Mouse (Mus musculus) layer of hippocampus, adult 18-20 months (tissue): ENCODE data around the gene Aspdh. TPM values are rescaled to one million over a fixed set of nuclear protein-coding genes. Genes with fewer than 3 reads are reported as not detected.

Experiments
- DNase-seq, 2 experiments: peaks; one replicate each; pipeline ENCODE4 v3.0.0; 2022; ENCODE audit warnings: low spot score in 2 of 2
- long read RNA-seq: library from polyadenylated mRNA; stranded (forward); transcript quantifications from one replicate; pipeline ENCODE4 v2.0.0, GENCODE M21; 2021
- total RNA-seq, 2 experiments: library from RNA; stranded (reverse); gene quantifications; 2 replicates each; pipeline ENCODE4 v1.2.3; 2021

Aspdh gene
- total RNA-seq, result 10 to 100 TPM; 13.0 TPM
- long read RNA-seq, partial matches to known transcripts, result 2 of 9 reads
- long read RNA-seq, other reads (novel, unspliced or antisense), result 3 of 9 reads

DNA sequence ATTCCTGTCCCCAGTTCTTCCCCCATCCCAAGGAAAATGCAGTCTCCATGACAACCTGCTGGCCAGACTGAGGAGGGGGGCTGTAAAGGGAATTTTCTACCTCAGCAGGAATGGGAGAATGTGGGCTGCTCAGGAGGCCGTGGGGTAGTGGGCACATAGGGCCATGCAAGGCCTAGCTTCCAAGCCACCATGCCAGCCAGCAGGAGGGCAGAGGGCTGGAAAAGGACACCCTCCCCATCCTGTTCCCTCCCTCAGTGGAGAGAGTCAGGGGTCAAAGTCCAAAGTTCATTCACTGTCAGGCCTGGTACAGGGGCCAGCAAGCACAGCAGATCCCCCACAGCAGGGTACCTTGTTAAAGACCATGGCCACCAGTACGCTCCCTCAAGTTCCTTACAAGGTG lies at the start of gene Aspdh:
Gene Aspdh, plus strand, starts transcription at position 281 of the 400 bp plus-strand sequence.
- DNase-seq, result no peak

DNA sequence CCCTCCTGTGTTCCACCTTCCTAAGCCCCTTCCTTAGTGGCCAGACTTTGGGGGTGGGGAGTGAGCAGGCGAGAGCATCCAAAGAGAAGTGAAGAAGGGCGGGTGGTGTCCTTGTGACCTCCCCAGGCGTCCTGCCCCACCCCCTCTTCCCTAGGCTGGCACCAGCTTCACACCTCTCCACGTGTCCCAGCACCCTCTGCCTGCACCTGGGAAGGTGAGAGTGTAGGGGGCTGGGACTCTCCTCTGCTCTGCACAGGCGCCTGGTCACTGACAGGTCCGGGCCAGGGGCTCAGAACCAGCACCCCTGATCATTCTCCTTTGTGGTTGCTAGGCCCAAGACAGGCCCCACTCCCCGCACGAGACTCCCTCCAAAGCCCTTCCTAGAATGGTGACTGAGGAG lies 37.5 kb upstream of the Aspdh start:
- DNase-seq, result no peak

DNA sequence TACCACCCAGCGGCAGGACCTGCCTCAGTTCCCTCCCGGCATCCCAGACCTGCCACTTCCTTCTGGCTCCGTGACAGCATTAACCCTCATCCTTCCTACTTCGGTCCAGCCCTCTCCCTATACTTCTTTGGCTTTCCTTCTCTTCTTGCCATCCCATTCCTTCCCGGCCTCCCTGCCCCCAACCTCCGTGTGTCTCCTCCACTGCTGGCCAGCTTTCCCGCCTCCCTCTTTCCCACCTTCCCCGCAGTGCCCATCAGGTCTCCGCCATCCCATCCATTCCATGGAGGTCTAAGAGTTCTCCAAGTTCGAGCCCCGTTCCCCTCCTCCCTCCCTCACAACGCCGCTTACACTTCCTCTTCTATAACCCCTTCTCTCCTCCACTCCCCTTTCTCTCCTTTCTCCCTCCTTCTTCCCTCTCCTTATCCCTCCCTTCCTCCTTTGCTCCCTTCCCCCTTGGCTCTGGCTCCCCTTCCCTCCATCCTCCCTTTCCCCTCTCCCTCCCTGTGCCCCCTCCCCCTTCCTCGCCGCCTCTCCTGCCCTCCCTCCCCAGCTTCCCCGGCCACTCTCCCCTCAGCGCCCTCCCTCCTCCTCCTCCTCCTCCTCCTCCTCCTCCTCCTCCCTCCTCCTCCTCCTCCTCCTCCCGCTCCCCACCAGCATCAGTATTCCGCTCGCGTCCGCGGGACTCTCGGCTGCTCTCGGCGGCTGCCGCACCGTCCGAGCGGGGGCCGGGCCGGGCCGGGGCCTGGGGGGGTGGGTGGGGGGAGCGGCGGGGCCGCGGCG lies 36.8 kb upstream of the Aspdh start:
- no peak for DNase-seq

DNA sequence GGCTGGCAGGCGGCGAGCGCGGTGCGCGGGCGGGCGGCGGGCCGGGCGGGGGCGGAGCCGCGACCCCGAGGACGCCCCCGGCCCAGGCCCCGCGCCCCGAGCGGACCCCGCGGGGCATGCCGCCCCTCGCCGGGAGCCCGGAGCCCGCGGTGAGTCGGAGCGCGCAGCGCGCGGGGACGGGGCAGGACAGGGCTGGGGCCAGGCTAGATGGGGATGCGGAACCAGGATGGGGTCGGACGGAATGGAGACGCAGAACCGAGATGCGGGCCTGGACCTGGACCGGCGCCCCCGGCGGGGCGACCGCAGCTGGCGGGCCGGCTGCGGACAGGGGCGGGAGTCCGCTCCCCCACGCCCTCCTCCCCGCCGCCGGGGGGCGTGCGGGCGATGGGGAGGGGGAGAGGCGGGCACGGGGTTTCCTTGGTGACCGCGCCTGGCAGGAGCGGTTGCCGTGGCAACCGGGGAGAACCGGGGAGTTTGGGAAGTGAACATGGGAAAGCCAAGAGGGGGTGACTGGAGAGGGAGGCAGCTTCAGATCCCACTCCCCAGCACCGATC lies 36.1 kb upstream of the Aspdh start, which contains the start of gene Lrrc4b:
Gene Lrrc4b, plus strand, starts transcription at position 51 of the 554 bp plus-strand sequence.
- DNase-seq, result peak; percentile 84 to 85

DNA sequence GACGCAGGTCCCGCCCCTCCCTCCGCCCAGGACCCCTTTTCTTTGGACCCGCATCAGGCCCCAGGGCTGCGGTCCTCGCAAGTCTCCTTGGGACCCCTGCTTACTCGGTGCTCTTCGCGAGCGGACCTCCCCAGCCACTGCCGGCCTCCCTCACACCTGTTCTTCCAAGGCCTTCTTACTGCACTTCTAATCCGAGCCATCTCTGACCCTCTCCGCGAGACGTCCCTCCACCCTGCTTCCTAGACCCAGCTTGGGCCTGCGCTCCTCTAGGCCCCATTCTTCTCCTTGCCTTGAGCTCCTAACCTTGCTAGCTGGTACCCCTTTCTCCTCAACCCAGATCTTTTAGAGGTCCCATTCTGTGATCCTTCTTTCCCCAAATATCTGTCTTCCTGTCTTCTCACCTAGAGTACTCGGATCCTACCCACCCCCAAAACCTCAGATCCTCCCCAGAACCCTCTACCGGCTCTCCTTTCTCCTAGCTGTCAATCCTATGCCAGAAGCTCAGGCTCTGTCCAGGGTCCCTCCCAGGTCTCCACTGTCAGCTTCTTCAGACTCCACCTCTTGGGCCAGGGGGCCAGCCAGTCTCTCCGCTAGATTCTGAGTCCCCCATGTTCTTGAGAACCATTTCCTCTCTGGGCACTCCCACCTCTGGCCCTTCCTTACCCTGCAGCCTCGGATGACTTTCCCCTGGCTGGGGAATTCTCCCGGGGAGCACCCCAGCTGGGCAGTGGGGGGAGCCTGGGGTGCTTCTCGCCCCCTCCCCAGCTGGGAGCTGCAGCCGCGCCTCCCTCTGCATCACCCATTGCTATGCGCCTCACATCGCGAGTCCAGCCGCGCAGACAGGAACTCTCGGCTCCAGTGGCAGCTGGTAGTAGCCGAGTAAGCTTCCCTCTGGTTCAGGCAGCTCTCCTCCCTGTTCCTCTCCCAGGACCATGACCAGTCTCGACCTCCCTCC lies 35.4 kb upstream of the Aspdh start:
- peak in 1 of 2 experiments; percentile 40 for DNase-seq

DNA sequence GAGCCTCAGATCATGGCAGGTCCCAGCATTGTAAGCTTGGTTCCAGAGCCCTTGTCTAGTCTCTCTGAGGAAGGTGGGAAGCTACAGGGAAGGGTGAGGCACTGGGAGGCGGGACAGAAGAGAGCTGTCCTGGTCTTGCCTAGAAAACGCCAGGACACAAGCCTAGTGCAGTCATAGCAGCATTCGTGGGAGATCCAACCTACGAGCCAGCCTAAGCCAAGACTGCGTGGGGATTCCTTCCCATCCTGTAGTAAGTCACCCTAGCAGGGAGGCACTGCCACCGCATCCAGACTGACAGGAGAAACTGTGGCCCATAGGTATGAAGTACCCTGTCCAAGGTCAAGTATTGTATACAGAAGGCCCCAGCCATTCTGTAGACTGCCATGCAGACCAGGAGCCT lies 32.6 kb upstream of the Aspdh start:
- no peak for DNase-seq

DNA sequence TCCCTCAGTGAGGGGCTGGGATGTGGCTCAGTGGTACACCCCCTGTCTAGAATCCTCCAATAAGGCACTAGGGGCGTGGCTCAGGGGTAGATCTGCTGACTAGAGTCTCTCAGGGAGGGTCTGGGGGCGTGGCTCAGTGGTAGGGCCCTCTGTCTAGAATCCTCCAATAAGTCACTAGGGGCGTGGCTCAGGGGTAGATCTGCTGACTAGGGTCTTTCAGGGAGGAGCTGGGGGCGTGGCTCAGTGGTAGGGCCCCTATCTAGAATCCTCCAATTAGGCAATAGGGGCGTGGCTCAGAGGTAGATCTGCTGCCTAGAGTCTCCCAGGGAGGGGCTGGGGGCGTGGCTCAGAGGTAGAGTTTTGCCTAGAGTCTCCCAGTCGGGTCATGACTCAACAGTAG lies 31.8 kb upstream of the Aspdh start:
- DNase-seq, result no peak

DNA sequence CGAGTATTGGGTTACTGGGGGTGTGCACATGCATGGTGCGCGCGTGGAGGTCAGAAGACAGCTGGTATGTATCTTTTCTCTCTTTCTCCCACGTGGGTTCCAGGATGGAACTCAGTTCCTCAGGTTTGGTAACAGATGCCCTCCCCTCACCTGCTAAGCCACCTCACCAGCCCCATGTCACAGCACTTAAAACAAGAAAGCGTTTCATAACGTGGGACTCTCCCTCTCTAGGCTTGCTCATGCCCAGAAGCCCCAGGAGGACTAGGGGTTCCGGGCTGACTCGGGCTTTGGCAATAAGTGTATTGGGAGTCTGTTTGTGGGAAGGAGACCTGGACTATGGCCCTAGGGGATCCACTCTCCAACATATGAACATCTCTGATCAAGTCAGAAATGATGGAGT lies 31.1 kb upstream of the Aspdh start:
- no peak for DNase-seq

DNA sequence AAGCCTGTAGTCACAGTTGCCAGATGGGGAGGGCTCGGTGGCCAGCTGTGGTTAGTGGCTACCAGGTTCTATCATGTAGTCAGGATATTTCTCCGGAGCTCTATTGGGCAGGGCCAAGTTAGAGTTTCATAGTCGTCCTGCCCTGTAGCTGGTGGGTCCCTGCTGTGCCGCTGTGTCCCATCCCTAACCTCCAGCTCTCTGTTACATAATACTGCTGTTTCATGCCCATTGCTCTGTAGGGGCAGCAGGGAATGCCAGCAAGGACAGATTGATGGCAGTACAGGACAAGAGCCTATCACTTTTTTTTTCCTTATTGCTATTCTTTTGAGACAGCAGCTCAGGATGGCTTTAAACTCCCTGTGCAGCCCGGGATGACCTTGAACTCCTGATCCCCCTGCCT lies 29.4 kb upstream of the Aspdh start:
- no peak for DNase-seq

DNA sequence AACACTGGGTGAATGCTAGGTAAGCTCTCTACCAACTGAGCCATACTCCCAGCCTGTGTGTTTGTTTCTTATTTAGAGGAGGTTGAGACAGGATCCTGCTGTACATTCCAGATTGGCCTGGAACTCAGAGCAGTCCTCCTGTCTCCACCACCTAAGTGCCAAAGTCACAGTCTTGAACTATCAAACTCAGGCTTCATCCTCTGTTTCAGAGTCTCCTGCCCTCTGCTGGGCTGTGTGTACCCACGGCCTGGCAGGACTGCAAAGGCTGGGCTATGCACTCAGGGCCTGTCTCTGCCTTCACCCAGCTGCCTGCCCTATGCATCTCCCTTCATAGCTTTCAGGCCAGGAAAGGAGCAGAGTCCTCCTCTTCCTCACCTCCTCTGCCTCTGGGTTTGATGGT lies 28.9 kb upstream of the Aspdh start:
- DNase-seq, result no peak

DNA sequence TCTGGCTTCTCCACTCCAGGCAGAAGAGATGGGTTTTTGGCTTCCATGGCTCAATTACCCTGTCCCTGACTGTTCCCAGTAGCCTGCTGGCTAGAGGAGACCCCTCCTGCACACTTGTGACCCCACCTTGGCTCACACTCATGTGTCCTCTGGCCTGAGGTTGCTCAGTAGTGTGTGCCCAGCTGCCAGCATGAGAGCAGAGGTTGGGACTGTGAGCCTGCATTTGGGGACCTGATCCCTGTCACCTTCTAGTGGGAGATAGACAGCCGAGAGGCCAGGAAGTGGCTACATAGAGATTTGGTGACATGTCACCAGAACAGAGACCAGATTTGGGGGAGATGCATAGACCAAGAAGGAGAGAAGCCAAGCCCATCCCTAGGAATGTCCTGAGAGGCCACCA lies 28.0 kb upstream of the Aspdh start:
- DNase-seq, result no peak

DNA sequence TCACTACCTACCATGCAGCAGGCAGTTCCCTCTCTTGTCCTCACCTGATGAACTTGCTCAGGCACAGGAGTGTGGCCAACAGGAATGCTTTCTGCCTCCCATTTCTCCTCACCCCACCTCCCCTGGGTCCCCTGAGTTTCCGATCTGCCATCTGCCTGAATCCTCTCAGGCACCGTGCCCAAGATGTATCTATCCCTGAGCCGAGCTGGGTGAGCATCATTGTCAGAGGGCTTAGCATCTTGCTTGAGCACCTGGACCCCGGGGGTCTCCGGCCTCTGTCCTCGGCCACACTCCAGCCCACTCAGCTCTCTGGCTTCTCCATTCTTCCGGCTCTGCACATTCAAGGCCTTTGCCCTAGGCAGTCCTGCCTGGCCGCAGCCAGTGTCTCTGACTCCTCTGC lies 27.3 kb upstream of the Aspdh start:
- DNase-seq, result no peak

DNA sequence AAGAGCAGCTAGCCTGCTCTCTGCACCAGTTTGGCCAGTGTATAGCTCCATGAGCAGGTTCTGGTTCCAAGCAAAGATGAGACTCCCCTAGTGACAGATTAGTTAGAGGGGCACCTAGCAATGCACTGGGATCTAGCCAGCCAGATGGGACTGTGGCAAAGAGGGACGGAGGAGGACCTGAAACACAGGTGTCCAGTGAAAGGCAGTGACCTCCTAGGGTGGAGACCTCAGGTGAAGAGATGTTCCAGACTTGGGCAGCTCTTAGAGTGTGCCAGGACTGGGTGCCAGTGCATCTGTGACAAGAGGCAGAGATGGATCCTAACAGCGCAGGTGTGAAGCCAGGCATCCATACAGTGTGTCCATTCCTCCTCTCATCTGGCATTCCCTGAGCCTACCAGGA lies 25.5 kb upstream of the Aspdh start:
- no peak for DNase-seq

DNA sequence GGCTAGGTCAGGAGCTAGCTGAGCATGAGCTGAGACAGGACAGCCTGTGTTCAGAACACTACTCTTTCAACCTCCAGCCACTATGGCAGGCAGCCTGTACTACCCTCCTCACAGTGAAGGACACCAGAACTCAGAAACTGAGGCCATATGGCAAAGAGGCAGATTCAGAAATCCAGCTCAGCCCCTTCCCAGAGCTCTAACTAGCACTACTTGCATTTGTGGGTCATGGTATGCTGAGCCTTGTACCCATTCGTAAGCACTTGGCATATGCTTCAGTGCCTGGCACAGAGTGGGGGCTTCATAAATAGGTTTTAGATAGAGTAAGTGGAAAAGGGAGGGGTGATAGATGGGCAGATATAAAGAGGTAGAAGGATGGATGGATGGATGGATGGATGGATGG lies 24.7 kb upstream of the Aspdh start:
- no peak for DNase-seq

DNA sequence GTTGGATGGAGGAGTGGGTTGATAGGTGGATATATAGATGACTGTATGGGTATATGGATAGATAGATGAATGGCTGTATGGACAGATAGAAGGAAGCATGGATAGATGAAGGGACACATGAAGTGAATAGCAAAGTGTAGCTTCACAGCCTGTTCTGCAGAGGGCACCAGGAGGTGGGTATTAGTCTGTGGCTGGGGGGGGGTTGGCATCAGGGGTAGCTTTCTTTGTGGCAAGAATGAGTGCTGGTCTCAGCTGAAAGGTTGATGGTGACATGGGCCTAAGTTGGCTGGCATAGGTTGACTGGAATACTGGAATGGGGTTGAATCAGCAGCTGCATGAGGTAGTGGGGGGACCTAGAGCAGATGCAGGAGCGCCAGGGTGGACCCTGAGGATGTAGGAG lies 24.0 kb upstream of the Aspdh start:
- no peak for DNase-seq

DNA sequence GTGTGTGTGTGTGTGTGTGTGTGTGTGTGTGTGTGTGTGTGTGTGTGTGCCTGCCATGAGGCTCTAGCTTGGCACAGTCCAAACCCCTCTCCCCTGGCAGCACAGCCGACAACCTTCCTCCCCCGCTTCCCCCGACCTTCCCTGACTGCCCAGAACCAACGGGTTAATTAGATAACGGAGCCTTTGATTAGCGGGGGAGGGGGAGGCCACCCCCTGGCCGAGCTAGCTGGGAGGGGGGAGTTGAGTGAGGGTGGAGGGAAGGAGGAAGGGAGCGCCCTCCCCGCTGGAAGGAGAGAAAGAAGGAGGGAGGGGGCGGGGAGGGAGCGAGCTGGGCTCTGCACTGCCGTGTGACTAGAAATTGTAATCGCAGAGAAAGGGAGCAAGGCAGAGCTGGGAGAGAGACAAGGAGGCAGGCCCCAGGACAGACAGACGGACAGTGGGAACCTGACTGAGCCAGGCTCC lies 23.5 kb upstream of the Aspdh start:
- DNase-seq, result peak in 1 of 2 experiments; percentile 74

DNA sequence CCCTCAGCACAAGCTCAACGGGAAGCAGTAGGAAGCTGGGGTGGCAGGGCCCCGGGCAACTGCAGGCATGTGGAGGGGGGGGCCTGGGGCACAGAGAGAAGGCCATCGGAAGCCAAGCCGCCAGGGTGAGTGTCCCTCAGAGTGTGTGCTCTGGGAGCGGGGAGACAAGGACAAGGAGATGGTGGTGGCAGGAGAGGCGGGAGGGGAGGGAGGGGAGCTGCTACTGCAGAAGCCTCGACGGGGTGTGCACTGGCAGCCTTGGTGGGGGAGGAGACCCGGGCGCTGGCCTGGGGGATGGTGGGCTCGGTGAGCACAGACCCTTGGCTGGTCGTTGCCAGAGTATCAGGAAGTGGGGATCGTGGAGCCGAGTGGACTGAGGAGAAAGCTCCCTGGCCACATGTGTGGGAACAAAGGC lies 22.8 kb upstream of the Aspdh start:
- DNase-seq, result no peak

DNA sequence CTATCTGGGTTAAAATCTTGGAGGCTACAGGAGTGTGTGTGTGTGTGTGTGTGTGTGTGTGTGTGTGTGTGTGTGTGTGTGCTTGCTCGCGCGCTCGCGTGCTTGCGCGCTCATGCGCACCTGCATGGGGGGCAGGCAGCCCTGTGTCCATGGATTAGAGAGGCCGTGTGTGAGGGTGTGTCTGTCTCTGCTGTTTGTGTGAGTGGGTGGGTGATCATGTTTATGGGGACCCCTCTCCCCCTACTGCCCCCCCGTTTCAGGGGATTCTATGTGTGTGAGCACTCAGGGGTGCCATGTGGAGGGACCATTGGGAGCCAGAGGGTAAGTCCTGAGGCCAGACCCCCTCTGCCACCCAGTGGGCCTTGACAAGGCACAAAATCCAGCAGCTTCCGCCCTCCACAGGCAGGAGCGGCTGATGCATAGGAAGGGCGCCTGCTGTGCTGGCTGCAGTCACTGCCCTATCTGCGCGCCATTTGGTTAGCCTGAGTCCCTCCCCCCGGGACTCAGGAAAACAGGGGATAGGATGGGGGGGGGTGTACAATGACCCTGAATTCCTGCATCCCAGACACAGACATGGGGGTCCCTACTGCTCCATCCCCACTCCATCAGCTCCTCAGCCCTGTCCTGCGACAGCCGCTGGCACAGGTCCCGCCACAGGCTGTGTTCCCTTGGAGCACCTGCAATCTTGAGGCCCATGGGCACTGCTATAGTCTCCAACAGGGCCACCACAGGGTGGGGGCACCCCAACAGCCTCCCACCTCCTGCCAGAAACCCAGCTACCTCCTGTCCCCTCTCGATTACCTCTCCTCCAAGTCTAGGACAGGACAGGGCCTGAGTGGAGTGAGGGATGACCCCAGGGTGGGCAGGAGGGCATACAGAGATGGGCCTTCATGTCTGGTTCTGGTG lies 21.7 kb upstream of the Aspdh start:
- DNase-seq, result no peak

DNA sequence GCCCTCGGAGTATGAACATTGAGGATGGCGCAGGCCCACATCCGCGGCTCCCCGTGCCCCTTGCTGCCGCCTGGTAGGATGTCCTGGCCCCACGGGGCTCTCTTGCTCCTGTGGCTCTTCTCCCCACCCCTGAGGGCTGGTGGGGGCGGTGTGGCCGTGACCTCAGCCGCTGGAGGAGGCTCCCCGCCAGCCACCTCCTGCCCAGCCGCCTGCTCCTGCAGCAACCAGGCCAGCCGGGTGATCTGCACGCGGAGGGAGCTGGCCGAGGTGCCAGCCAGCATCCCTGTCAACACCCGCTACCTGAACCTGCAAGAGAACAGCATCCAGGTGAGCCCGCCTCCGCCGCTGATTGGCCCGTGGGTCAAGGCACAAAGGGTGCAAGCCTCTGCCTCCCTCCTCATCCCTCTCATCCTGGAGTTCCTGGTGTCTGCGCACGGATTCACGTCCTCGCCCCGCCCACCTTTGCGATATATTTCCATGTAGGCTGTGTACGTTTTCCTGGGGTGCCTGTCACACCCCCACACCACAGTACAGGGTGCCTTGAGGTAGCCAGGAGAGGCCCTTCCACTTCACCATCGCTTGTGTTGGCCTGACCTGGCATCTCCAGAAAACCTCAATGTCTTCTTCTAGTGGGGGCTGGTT lies 20.2 kb upstream of the Aspdh start:
- DNase-seq, result no peak

DNA sequence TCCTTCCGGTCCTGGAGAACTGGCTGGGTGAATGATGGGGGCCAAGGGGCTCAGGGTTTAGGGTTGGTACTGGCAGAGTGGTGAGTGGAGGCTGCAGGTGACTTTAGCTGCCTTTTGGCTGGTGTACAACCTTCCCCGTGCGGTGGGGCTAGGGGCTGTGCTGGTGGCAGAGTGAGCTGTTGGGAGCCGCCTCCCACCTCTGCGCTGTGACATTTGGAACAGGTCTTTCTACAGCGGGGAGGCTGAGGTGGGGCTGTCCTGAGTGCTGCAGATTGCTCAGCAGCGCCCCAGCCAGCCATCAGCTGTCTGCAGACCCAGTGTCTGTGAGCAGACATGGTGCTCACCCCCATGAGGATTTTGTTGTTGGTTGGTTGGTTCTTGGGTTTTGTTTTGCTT lies 19.7 kb upstream of the Aspdh start:
- peak in 1 of 2 experiments; percentile 35 for DNase-seq
